Mouse (Mus musculus): Measurements from ENCODE around the gene Ucp3. TPM values are rescaled to one million over a fixed set of nuclear protein-coding genes. Genes with fewer than 3 reads are reported as not detected.

The Ucp3 gene
- total and polyA plus RNA-seq, 3 experiments = 0.33 TPM; not detected in 2

- Histone ChIP-seq H3K27me3 (ENCODE audit: insufficient read depth, low read length) (no peaks in the 10 kb centered on the region), H3K9me3 (replicated peaks) (no peaks in the 10 kb centered on the region), H3K4me1 (ENCODE audit: insufficient read depth, low read depth, low read length) (peaks cover 84% of the 10 kb centered on the region), H3K4me3 (ENCODE audit: low read depth, low read length) (no peak overlapping the region), H3K36me3 (replicated peaks) (peaks cover 85% of the 10 kb centered on the region)
- ATAC-seq (ENCODE audit: extremely low read depth, insufficient number of reproducible peaks, low FRiP score, poor library complexity, severe bottlenecking) (no peak), DNase-seq (ENCODE audit: low spot score) (no peak)
- no peak for TF ChIP-seq CTCF (IDR thresholded peaks at IDR 0.05; ENCODE audit: low read depth, low read length)
- TF ChIP-seq POLR2AphosphoS5 (IDR thresholded peaks at IDR 0.05; ENCODE audit: insufficient replicate concordance, low read depth, low read length) = no peak
- TF ChIP-seq GATA1 (IDR thresholded peaks at IDR 0.05; ENCODE audit: borderline replicate concordance, low read length) = no peak
- no peak for TF ChIP-seq GATA2 (IDR thresholded peaks at IDR 0.05; ENCODE audit: borderline replicate concordance, low read depth, low read length)
- no peak for TF ChIP-seq TAL1 (conservative IDR thresholded peaks at IDR 0.05; ENCODE audit: low read depth, low read length)
These were observed 11.1 kb upstream of the Ucp3 start for GRCm38 (mm10) chr7:100461621-100462151.

DNA sequence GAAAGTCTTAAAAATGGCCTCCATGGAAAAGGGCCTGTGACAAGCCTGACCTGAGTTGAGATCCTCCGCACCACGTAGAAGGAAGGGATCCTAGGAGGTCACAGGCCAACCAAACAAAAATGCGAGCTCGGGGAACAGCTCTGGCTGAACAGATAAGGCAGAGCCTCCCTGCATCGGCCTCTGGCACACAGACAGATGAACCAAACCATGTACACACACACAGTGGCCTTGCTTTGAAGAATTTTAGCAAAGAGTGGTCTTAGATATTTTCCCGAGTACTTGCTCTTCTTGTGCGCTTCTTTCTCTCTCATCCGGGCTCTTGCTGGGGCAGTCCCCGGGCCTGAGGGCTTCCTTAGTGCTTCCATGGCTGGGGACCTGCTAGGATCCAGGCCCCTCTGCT, 9.6 kb upstream of the Ucp3 start:
- ATAC-seq (ENCODE audit: extremely low read depth, insufficient number of reproducible peaks, low FRiP score, poor library complexity, severe bottlenecking) = no peak
- TF ChIP-seq GATA1 (IDR thresholded peaks at IDR 0.05; ENCODE audit: borderline replicate concordance, low read length) (no peak), TAL1 (conservative IDR thresholded peaks at IDR 0.05; ENCODE audit: low read depth, low read length) (peak; percentile 55), GATA2 (IDR thresholded peaks at IDR 0.05; ENCODE audit: borderline replicate concordance, low read depth, low read length) (no peak)
- Histone ChIP-seq H3K4me1 (ENCODE audit: insufficient read depth, low read depth, low read length) (peaks cover 85% of the 10 kb centered on the region), H3K27me3 (ENCODE audit: insufficient read depth, low read length) (no peaks in the 10 kb centered on the region), H3K36me3 (replicated peaks) (peaks cover 72% of the 10 kb centered on the region), H3K9me3 (replicated peaks) (no peaks in the 10 kb centered on the region), H3K4me3 (ENCODE audit: low read depth, low read length) (no peak overlapping the region; the same call in 1 of the 2 replicates)
- DNase-seq (ENCODE audit: low spot score) = peak; percentile 63

GRCm38 (mm10) chr7:100463757-100464156, 9.0 kb upstream of the Ucp3 start:
- Histone ChIP-seq H3K4me1 (ENCODE audit: insufficient read depth, low read depth, low read length) (peaks cover 85% of the 10 kb centered on the region), H3K27me3 (ENCODE audit: insufficient read depth, low read length) (no peaks in the 10 kb centered on the region), H3K4me3 (ENCODE audit: low read depth, low read length) (no peak overlapping the region), H3K36me3 (replicated peaks) (peaks cover 74% of the 10 kb centered on the region), H3K9me3 (replicated peaks) (no peaks in the 10 kb centered on the region)
- no peak for ATAC-seq (ENCODE audit: extremely low read depth, insufficient number of reproducible peaks, low FRiP score, poor library complexity, severe bottlenecking)
- TF ChIP-seq TAL1 (conservative IDR thresholded peaks at IDR 0.05; ENCODE audit: low read depth, low read length) (no peak), POLR2AphosphoS5 (IDR thresholded peaks at IDR 0.05; ENCODE audit: insufficient replicate concordance, low read depth, low read length) (no peak), CTCF (IDR thresholded peaks at IDR 0.05; ENCODE audit: low read depth, low read length) (no peak), GATA1 (IDR thresholded peaks at IDR 0.05; ENCODE audit: borderline replicate concordance, low read length) (no peak), GATA2 (IDR thresholded peaks at IDR 0.05; ENCODE audit: borderline replicate concordance, low read depth, low read length) (no peak)
- DNase-seq (ENCODE audit: low spot score) = no peak

DNA sequence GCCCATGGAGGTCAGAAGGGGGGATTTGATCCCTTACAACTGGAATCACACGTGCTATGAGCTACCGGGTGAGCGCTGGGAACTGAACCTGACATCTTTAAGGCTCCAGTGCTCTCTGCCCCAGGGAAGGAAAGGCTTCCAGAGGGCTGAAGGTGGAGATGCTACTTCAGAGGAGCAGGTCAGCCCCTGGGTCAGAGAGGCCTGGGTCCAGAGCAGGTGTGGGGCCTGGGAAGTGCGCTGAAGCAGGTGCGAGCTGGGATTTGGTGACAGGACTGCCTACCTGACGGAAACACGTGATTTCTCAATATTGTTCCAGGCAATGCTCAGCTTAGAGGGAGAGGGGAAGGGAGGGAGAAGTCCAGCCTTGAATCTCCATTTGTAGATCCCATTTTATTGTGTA, 8.5 kb upstream of the Ucp3 start:
- no peaks in the 10 kb centered on the region for H3K9me3 ChIP-seq (replicated peaks)
- H3K4me1 ChIP-seq (ENCODE audit: insufficient read depth, low read depth, low read length) = peaks cover 86% of the 10 kb centered on the region
- TF ChIP-seq POLR2AphosphoS5 (IDR thresholded peaks at IDR 0.05; ENCODE audit: insufficient replicate concordance, low read depth, low read length) (no peak), CTCF (IDR thresholded peaks at IDR 0.05; ENCODE audit: low read depth, low read length) (no peak), TAL1 (conservative IDR thresholded peaks at IDR 0.05; ENCODE audit: low read depth, low read length) (no peak), GATA2 (IDR thresholded peaks at IDR 0.05; ENCODE audit: borderline replicate concordance, low read depth, low read length) (no peak), GATA1 (IDR thresholded peaks at IDR 0.05; ENCODE audit: borderline replicate concordance, low read length) (no peak)
- no peak overlapping the region; the same call in 1 of the 2 replicates for H3K4me3 ChIP-seq (ENCODE audit: low read depth, low read length)
- no peaks in the 10 kb centered on the region for H3K27me3 ChIP-seq (ENCODE audit: insufficient read depth, low read length)
- ATAC-seq (ENCODE audit: extremely low read depth, insufficient number of reproducible peaks, low FRiP score, poor library complexity, severe bottlenecking) = no peak
- peaks cover 75% of the 10 kb centered on the region for H3K36me3 ChIP-seq (replicated peaks)
- no peak for DNase-seq (ENCODE audit: low spot score)

GRCm38 (mm10) chr7:100465248-100465647, 7.5 kb upstream of the Ucp3 start:
- H3K4me3 ChIP-seq (ENCODE audit: low read depth, low read length) = peak overlapping the region; percentile 64; the same call in 1 of the 2 replicates
- H3K9me3 ChIP-seq (replicated peaks) = no peaks in the 10 kb centered on the region
- ATAC-seq (ENCODE audit: extremely low read depth, insufficient number of reproducible peaks, low FRiP score, poor library complexity, severe bottlenecking) (no peak), DNase-seq (ENCODE audit: low spot score) (no peak)
- no peaks in the 10 kb centered on the region for H3K27me3 ChIP-seq (ENCODE audit: insufficient read depth, low read length)
- peaks cover 93% of the 10 kb centered on the region for H3K4me1 ChIP-seq (ENCODE audit: insufficient read depth, low read depth, low read length)
- TF ChIP-seq GATA1 (IDR thresholded peaks at IDR 0.05; ENCODE audit: borderline replicate concordance, low read length) = no peak
- TF ChIP-seq TAL1 (conservative IDR thresholded peaks at IDR 0.05; ENCODE audit: low read depth, low read length) = no peak
- TF ChIP-seq CTCF (IDR thresholded peaks at IDR 0.05; ENCODE audit: low read depth, low read length) = no peak
- TF ChIP-seq POLR2AphosphoS5 (IDR thresholded peaks at IDR 0.05; ENCODE audit: insufficient replicate concordance, low read depth, low read length) = no peak
- TF ChIP-seq GATA2 (IDR thresholded peaks at IDR 0.05; ENCODE audit: borderline replicate concordance, low read depth, low read length) = no peak
- H3K36me3 ChIP-seq (replicated peaks) = peaks cover 74% of the 10 kb centered on the region

GRCm38 (mm10) chr7:100465656-100466309, 7.0 kb upstream of the Ucp3 start:
- H3K9me3 ChIP-seq (replicated peaks) = no peaks in the 10 kb centered on the region
- TF ChIP-seq GATA2 (IDR thresholded peaks at IDR 0.05; ENCODE audit: borderline replicate concordance, low read depth, low read length) (no peak), TAL1 (conservative IDR thresholded peaks at IDR 0.05; ENCODE audit: low read depth, low read length) (no peak), CTCF (IDR thresholded peaks at IDR 0.05; ENCODE audit: low read depth, low read length) (no peak), GATA1 (IDR thresholded peaks at IDR 0.05; ENCODE audit: borderline replicate concordance, low read length) (no peak), POLR2AphosphoS5 (IDR thresholded peaks at IDR 0.05; ENCODE audit: insufficient replicate concordance, low read depth, low read length) (no peak)
- peak; percentile 53 for DNase-seq (ENCODE audit: low spot score)
- peaks cover 74% of the 10 kb centered on the region for H3K36me3 ChIP-seq (replicated peaks)
- peaks cover 92% of the 10 kb centered on the region for H3K4me1 ChIP-seq (ENCODE audit: insufficient read depth, low read depth, low read length)
- H3K4me3 ChIP-seq (ENCODE audit: low read depth, low read length) = peak overlapping the region; percentile 64; the same call in 1 of the 2 replicates
- ATAC-seq (ENCODE audit: extremely low read depth, insufficient number of reproducible peaks, low FRiP score, poor library complexity, severe bottlenecking) = no peak
- no peaks in the 10 kb centered on the region for H3K27me3 ChIP-seq (ENCODE audit: insufficient read depth, low read length)
